Mouse (Mus musculus): Measurements from ENCODE around the gene Ercc2. TPM values are rescaled to one million over a fixed set of nuclear protein-coding genes. Genes with fewer than 3 reads are reported as not detected.

Gene Ercc2
- polyA plus RNA-seq, 2 experiments: 4.6 to 11.7 TPM

DNA sequence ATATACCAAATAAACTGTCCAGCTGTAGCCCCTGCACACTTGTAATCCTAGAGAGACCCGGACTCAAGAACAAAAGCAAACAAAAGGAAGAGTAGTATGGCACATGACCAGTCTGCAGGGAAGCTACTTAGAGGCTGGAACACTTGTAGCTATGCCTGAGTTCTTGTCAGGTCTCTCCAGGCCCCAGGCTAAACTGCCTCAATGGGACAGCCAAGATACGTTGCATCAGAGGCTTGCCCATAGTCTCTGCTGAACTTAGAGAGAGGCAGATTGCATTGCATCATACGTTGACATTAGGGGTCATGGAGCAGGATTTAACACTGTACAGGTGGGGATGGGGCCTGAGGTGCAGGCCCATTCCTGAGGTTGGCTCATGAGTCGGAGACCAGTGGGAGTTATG, 5.8 kb upstream of the Ercc2 start:
- no peaks in the 10 kb centered on the region for H3K4me1 ChIP-seq (replicated peaks; ENCODE audit: control insufficient read depth in 2 of 2, insufficient read depth in 2 of 2, low read length in 1 of 2)
- DNase-seq (ENCODE audit: low read depth in 3 of 3, low spot score in 3 of 3): no peak
- no peak overlapping the region for H3K4me3 ChIP-seq (ENCODE audit: insufficient read depth in 1 of 2, low read depth in 2 of 2, low read length in 2 of 2)
- H3K36me3 ChIP-seq (replicated peaks; ENCODE audit: control insufficient read depth, insufficient read depth, low read depth): no peaks in the 10 kb centered on the region
- 0 out of 2 replicates have a peak, but pooled peaks have one; percentile 33 for ATAC-seq (ENCODE audit: insufficient read depth)
- no peak overlapping the region for H3K9ac ChIP-seq (replicated peaks)
- no peak overlapping the region for H3K27ac ChIP-seq
- 75% methylated on average over 4 of the region's 4 CpGs for WGBS (ENCODE audit: insufficient replicate concordance)
- no peaks in the 10 kb centered on the region for H3K27me3 ChIP-seq (ENCODE audit: control insufficient read depth, insufficient read depth, low read length)
- TF ChIP-seq CTCF (IDR thresholded peaks at IDR 0.05; ENCODE audit: low read depth) (no peak), EP300 (IDR thresholded peaks at IDR 0.05; ENCODE audit: low read depth) (no peak)
- no peak overlapping the region for H3K4me2 ChIP-seq (ENCODE audit: low read depth)
- no peaks in the 10 kb centered on the region for H3K9me3 ChIP-seq (ENCODE audit: control insufficient read depth, low read length)

- Histone ChIP-seq H3K4me2 (ENCODE audit: low read depth) (no peak overlapping the region), H3K36me3 (replicated peaks; ENCODE audit: control insufficient read depth, insufficient read depth, low read depth) (no peaks in the 10 kb centered on the region), H3K4me3 (ENCODE audit: insufficient read depth in 1 of 2, low read depth in 2 of 2, low read length in 2 of 2) (no peak overlapping the region), H3K9ac (replicated peaks) (no peak overlapping the region), H3K4me1 (replicated peaks; ENCODE audit: control insufficient read depth in 2 of 2, insufficient read depth in 2 of 2, low read length in 1 of 2) (no peaks in the 10 kb centered on the region), H3K27me3 (ENCODE audit: control insufficient read depth, insufficient read depth, low read length) (no peaks in the 10 kb centered on the region), H3K27ac (no peak overlapping the region), H3K9me3 (ENCODE audit: control insufficient read depth, low read length) (no peaks in the 10 kb centered on the region)
- TF ChIP-seq CTCF (IDR thresholded peaks at IDR 0.05; ENCODE audit: low read depth) (no peak), EP300 (IDR thresholded peaks at IDR 0.05; ENCODE audit: low read depth) (no peak)
- DNase-seq (ENCODE audit: low read depth in 3 of 3, low spot score in 3 of 3) (no peak), ATAC-seq (ENCODE audit: insufficient read depth) (no peak)
- 54% methylated on average over 8 of the region's 8 CpGs for WGBS (ENCODE audit: insufficient replicate concordance)
These were observed 3.8 kb upstream of the Ercc2 start for GRCm38 (mm10) chr7:19378049-19378448.

DNA sequence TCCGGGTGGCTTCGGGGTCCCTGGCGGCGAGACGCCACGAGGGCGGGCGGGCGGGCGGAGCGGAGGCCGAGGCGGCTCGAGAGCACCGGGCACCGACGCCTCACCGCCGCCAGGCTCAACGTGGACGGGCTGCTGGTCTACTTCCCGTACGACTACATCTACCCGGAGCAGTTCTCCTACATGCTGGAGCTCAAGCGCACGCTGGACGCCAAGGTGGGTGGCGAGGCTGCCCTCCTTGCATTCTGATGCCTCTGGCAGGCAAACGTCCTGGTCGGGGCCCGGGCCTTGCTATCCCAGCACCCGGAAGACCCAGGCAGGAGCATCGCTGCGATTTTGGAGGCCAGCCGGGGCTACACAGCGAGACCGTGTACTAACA, 344 bp downstream of the Ercc2 start:
- H3K9me3 ChIP-seq (ENCODE audit: control insufficient read depth, low read length): no peaks in the 10 kb centered on the region
- TF ChIP-seq CTCF (IDR thresholded peaks at IDR 0.05; ENCODE audit: low read depth) (peak; percentile 25; the same call in 1 of the 2 replicates), EP300 (IDR thresholded peaks at IDR 0.05; ENCODE audit: low read depth) (no peak)
- H3K4me2 ChIP-seq (ENCODE audit: low read depth): peak overlapping the region; percentile 89
- DNase-seq (ENCODE audit: low read depth in 3 of 3, low spot score in 3 of 3) (no peak), ATAC-seq (ENCODE audit: insufficient read depth) (peak; percentile 72)
- H3K27me3 ChIP-seq (ENCODE audit: control insufficient read depth, insufficient read depth, low read length): no peaks in the 10 kb centered on the region
- peaks cover 8% of the 10 kb centered on the region for H3K36me3 ChIP-seq (replicated peaks; ENCODE audit: control insufficient read depth, insufficient read depth, low read depth)
- H3K4me3 ChIP-seq (ENCODE audit: insufficient read depth in 1 of 2, low read depth in 2 of 2, low read length in 2 of 2): peak overlapping the region; percentile 68 to 71
- H3K27ac ChIP-seq: no peak overlapping the region
- 0% methylated on average over 32 of the region's 37 CpGs for WGBS (ENCODE audit: insufficient replicate concordance)
- H3K9ac ChIP-seq (replicated peaks): peak overlapping the region; percentile 71
- no peaks in the 10 kb centered on the region for H3K4me1 ChIP-seq (replicated peaks; ENCODE audit: control insufficient read depth in 2 of 2, insufficient read depth in 2 of 2, low read length in 1 of 2)

DNA sequence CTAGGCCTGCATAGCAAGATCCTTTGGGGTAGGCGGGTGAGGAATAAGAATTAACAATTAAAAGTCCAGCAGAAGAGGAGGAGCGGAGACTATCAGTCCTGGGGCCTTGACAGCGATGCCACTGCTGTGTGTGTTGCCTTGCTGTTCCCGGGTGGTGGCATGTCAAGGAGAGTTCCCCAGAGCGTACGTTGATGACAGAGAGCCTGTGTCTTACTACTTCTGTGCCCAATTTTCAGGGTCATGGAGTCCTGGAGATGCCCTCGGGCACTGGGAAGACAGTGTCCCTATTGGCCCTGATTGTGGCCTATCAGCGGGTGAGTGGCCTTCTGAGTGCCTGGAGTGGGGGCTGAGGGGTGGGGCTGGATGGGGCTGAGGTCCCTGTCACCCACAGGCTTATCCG, 1.9 kb downstream of the Ercc2 start:
- H3K4me1 ChIP-seq (replicated peaks; ENCODE audit: control insufficient read depth in 2 of 2, insufficient read depth in 2 of 2, low read length in 1 of 2): no peaks in the 10 kb centered on the region
- no peak overlapping the region for H3K27ac ChIP-seq
- ATAC-seq (ENCODE audit: insufficient read depth) (no peak), DNase-seq (ENCODE audit: low read depth in 3 of 3, low spot score in 3 of 3) (no peak)
- H3K9me3 ChIP-seq (ENCODE audit: control insufficient read depth, low read length): no peaks in the 10 kb centered on the region
- no peak overlapping the region for H3K9ac ChIP-seq (replicated peaks)
- 78% methylated on average over 9 of the region's 9 CpGs for WGBS (ENCODE audit: insufficient replicate concordance)
- H3K27me3 ChIP-seq (ENCODE audit: control insufficient read depth, insufficient read depth, low read length): no peaks in the 10 kb centered on the region
- no peak overlapping the region for H3K4me3 ChIP-seq (ENCODE audit: insufficient read depth in 1 of 2, low read depth in 2 of 2, low read length in 2 of 2)
- no peak overlapping the region for H3K4me2 ChIP-seq (ENCODE audit: low read depth)
- no peak for TF ChIP-seq EP300 (IDR thresholded peaks at IDR 0.05; ENCODE audit: low read depth)
- H3K36me3 ChIP-seq (replicated peaks; ENCODE audit: control insufficient read depth, insufficient read depth, low read depth): peaks cover 11% of the 10 kb centered on the region

DNA sequence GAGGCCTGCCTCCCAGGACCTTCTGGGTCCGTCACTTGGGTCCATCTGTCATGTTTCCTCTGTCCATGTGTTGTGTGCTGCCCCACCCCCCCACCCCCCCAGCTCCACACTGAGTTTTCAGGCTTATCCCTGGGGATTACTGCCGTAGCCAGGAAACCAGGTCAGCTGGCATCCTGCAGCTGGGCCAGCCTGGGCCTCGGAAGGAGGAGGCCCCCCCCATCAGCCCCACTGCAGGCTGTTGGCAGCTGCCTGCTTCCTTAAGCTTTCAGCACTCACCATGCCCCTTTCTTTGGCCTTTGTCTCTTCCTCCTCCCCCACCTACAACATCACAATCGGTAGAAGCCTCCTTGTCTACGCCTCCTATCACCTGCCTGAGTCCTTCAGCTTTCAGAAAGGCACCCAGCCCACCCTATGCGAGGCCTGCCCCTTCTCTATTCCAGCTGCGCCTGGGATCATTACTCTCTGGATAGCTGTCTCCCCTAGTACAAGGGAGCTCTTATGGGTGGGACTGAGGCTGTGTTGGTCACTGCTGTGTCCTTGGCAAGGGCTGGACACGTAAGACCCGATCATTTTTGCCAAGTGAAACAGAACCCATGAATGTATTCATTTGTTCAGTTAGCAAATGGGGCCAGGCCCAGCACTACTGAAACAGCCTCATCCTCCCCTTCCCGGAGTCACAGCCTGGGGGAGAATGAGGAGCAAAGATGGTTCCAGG, 7.0 kb downstream of the Ercc2 start:
- no peak for DNase-seq (ENCODE audit: low read depth in 3 of 3, low spot score in 3 of 3)
- H3K36me3 ChIP-seq (replicated peaks; ENCODE audit: control insufficient read depth, insufficient read depth, low read depth): peaks cover 20% of the 10 kb centered on the region
- TF ChIP-seq CTCF (IDR thresholded peaks at IDR 0.05; ENCODE audit: low read depth) (no peak), EP300 (IDR thresholded peaks at IDR 0.05; ENCODE audit: low read depth) (no peak)
- no peaks in the 10 kb centered on the region for H3K4me1 ChIP-seq (replicated peaks; ENCODE audit: control insufficient read depth in 2 of 2, insufficient read depth in 2 of 2, low read length in 1 of 2)
- no peak overlapping the region for H3K27ac ChIP-seq
- no peak overlapping the region for H3K9ac ChIP-seq (replicated peaks)
- H3K27me3 ChIP-seq (ENCODE audit: control insufficient read depth, insufficient read depth, low read length): no peaks in the 10 kb centered on the region
- no peak for ATAC-seq (ENCODE audit: insufficient read depth)
- no peak overlapping the region for H3K4me2 ChIP-seq (ENCODE audit: low read depth)
- H3K9me3 ChIP-seq (ENCODE audit: control insufficient read depth, low read length): no peaks in the 10 kb centered on the region
- no peak overlapping the region for H3K4me3 ChIP-seq (ENCODE audit: insufficient read depth in 1 of 2, low read depth in 2 of 2, low read length in 2 of 2)
- 73% methylated on average over 10 of the region's 10 CpGs for WGBS (ENCODE audit: insufficient replicate concordance)

All from liver, embryonic 14.5 days (tissue).